Mouse (Mus musculus) left cerebral cortex, postnatal 4 days (tissue): ENCODE results near the gene Mthfsl. TPM values are rescaled to one million over a fixed set of nuclear protein-coding genes. Genes with fewer than 3 reads are reported as not detected.
A peak's percentile ranks its signal among the peaks of the same experiment; 100 is the strongest.
"Not testable (repeated sequence)": the region's sequence is repeated elsewhere in the genome, so short reads cannot be mapped to it uniquely, and the experiment has no call there.

Experiments used
- DNase-seq: peaks from one replicate; pipeline ENCODE4 v3.0.0-alpha.2; 2022
- intact Hi-C: fragments of 180-260 bp; cut with DNase I; formaldehyde crosslinking; loops from one replicate; pipeline ENCODE4 v1.15.1; 2025
- total RNA-seq, 2 experiments: library from RNA; stranded (reverse); gene quantifications; 2 replicates each; pipeline ENCODE4 v1.2.3; 2021

The Mthfsl gene
- total RNA-seq, 2 experiments from 2014 or later: 30.9 to 33.3 TPM

DNA sequence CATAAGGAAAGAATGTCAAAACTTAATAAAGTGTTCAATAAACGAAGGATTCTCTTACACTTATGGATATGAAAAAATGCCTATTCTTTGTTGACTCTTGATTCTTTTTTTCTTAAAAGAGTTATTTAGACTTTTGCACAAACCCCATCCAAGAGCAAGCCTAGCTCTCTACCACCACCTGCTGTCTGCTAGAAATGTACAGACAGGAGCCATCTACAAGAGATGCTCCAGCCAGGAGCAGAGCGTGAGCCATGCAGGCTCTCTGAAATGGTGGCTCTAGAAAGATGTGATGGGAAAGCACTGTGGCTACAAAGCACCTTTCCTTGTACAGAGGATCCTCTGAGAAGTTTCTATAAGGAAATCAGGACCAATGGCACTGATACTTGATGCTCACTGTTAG is 21.4 kb downstream of the Mthfsl start:
- DNase-seq, intact Hi-C loops: not testable (repeated sequence)

DNA sequence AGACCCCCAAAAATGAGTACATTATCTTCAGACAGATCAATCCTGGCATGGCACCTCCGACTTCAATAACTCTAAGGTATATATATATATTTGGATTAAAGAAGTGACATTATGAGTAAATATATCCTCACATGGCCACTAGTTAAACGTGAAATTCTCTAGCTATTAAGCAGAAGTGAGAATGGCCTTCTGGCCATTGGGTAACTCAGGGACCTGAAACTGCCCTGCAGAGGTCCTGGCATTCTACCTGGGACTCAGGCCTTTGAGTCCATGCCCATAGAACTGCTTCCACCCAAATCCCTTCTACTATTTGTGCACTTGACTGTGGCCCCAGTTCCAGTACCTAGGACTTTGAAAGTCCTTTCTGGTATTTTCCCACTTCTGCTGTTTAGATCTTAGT is 28.8 kb downstream of the Mthfsl start:
- intact Hi-C loops, DNase-seq: not testable (repeated sequence)

DNA sequence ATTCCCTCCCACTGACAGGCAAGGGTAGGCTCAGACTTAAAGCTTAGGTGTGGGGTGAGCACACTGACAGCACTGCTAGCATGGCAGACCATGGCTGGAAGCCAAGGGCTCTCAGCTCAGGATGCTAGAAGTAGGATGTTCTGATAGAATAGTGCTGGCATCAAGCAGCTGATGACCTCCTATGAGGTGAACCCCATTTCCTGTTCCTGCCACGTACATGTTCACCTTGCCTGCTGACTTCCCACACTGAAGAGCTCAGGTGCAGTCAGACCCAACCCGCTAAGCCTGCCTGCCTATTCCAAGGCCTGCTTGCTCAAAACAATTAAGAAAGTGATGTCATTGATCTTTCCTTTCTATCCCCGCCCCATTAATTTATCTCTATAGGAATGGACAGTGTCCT is 30.6 kb downstream of the Mthfsl start:
- DNase-seq, intact Hi-C loops: not testable (repeated sequence)

DNA sequence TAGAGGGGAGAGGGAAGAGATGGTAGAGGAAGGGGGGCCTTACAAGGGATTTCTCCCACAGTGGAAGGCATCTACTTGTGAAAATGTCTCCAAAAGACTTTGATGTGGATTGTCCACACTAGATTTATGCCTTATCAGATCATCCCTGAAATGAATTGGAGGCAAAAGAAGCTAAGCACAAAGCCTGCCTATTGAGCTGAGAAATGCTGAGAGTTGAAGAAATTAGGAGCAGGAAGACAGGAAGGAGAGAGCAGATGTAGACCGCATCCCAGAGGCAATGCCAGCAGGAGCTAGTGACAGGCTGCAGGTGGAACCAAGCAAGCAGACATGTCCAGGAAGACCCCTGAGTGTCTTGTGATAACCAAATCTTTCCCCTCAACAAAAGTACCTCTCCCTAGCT is 33.4 kb downstream of the Mthfsl start:
- peak; percentile 16 for DNase-seq
- intact Hi-C loops: not testable (repeated sequence)

DNA sequence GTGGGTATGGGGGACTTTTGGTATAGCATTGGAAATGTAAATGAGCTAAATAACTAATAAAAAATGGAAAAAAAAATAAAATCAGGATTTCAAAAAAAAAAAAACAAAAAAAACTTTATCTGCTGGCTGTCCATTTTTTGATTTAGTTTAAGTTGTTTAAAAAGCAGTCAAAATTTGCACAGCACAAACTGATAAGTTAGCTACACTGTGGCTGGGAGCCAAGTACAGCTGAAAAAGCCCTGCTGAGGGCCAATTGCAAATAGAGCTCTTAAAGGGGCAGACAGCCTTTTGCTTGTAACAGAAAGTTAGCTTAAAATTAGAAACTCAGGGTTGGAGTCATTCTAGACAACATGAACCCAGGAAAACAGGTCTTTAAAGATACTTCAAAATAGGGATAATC is 61.8 kb downstream of the Mthfsl start:
- not testable (repeated sequence) for DNase-seq

DNA sequence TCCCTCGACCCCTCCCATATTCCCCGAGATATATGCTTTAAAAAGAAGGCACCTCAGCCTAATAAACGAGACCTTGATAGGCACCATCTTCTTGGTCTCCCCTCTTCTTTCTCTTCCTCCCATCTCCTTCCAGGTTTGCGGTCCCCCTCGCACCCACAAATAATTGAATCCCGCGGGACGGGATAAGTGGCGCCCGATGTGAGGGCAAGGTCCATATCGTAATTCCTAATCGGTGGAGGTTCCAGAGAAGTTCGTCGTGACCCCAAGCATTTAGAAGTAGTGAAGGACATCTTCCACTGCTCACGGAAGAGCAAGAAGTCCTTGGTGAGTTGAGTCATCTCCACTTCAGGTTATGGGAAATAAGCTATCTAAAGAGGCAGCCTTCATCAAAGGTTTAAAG is 69.4 kb downstream of the Mthfsl start:
- intact Hi-C loops, DNase-seq: not testable (repeated sequence)

More for the DNA sequence above, 61.8 kb downstream of the Mthfsl start:
- intact Hi-C loops: not testable (repeated sequence)

Other genes with a start within 250 kb of the Mthfsl start
- 100 to 1,000 TPM; 135 to 153 TPM for gene Syncrip, start 237.7 kb downstream of the Mthfsl start, total RNA-seq
- gene Zfp949, start 172.3 kb downstream of the Mthfsl start, total RNA-seq: 10 to 100 TPM; 17.5 to 19.7 TPM
- gene Trim43a, start 139.4 kb downstream of the Mthfsl start, total RNA-seq: under 1 TPM in 1 of 2 experiments, not detected in 1; 0.24 TPM
- gene Bcl2a1d, start 11.6 kb upstream of the Mthfsl start, total RNA-seq: not detected
- gene Trim43c, start 118.9 kb upstream of the Mthfsl start, total RNA-seq: not detected
- not detected for gene Bcl2a1a, start 236.6 kb upstream of the Mthfsl start, total RNA-seq